Mouse (Mus musculus) urinary bladder, postnatal 14 days (tissue): Measurements from ENCODE around the gene Zfp618.
A peak's percentile ranks its signal among the peaks of the same experiment; 100 is the strongest.

ENCODE experiments used
- DNase-seq: peaks from one replicate; pipeline ENCODE4 v3.0.0; 2021; ENCODE audit warnings: low spot score

The Zfp618 gene

DNA sequence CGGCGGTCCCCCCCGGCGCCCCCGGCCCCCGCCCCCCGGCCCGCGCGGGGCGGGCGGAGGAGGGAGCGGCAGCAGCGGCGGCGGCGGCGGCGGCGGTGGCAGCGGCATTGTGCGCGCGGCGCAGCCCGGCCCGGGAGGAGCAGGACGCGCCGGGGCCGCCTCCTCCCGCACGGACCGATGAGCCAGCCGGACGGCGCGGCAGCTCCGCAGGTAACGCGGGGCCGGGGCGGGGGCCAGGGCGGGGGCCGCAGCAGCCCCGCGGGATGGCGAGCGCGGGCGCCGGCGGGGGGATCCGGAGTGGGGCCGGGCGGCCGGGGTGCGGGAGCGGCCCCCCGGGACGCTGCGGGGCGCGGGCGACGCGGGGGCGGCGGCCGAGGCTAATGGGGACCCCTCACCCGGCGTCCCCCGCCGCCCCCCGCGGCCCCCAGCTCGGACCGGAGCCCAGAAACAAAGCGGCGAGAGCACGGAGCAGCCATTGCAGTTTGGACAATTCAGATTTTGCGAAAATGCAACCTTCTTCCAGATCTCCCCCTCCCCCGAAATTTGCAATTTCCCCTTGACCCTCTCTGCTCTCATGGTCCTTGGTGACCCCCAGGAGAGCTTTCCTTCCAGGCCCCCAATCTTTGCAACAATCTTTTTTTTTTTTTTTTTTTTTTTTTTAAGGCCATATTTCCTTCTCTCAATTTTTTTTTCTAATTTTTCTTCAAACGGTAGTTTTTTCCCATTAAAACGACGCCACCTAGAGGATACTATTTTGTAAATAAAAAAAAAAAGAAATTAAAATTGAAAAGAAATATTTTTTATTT is at the start of gene Zfp618:
Zfp618 (plus strand) TSS at position 77 of the 806 bp plus-strand sequence.
- DNase-seq: peak; percentile 29

DNA sequence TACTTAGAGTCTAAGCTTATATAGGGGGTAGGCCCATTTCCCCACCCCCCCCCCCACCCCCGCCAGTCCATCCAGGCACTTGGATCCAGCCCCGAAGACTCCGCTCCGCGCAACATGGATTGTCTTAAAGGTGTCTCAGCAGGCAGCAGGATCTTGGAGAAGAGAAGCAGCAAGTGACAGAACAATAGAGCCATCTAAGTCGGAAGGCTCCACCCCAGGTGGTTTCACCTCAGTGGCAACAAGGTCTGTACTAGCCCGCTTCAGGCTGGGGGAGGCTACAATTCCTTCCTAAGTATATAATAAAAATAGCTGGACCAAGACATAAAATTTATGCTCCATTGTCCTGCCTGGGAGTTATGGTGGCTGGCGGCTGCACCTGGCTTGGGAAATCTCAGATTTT is 48.3 kb upstream of the Zfp618 start:
- DNase-seq: no peak

- DNase-seq: no peak
These were observed 31.6 kb upstream of the Zfp618 start for GRCm38 (mm10) chr4:62933798-62934197.

- DNase-seq: no peak
These were observed 29.7 kb upstream of the Zfp618 start for GRCm38 (mm10) chr4:62935589-62936218.

DNA sequence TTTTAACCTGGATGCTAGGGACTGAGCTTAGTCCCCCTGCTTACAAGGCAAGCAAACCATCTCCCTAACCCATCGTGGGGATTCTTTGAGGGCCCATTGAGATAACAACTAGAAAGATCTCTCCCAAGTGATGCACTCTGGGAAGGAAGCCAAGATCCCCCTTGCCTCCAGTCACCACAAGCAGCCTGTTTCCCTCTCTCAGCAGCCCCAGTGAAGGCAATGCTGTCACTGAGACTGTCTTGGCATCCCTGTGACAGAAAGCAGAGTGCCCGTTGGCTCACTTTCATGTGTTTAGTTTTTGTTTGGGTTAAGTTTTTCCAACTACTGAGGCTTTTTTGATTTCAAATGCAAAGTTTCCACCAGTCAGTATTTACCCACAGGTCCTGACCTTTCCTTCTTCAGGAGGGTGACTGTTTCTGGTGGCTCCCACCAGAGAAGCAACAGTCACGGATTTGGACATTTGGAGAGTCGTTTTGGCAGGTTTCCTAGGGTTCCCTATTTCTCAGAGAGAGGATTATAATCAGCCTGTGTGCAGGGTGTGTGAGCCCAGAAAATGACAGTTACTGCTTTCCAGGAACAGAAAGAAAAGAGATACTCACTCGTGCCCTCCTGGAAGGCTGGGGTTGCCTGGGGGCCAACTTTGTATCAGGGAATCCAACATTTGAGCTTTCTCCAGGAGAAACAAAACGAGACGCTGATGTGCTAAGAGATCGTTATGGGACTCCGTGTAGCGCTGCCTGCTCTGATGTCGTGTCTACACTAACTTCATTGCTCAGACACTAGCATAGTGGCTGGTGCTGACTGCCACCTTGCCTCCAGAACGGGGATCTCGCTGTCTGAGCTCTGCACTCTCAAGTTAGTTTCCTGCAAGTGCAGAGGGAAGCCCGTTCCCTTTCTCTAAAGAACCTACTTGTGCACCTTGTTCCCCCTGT is 23.1 kb upstream of the Zfp618 start:
- no peak for DNase-seq

- DNase-seq: peak; percentile 6
These were observed 21.0 kb upstream of the Zfp618 start for GRCm38 (mm10) chr4:62944326-62944879.

GRCm38 (mm10) chr4:62963806-62964205 is 1.6 kb upstream of the Zfp618 start:
- no peak for DNase-seq

DNA sequence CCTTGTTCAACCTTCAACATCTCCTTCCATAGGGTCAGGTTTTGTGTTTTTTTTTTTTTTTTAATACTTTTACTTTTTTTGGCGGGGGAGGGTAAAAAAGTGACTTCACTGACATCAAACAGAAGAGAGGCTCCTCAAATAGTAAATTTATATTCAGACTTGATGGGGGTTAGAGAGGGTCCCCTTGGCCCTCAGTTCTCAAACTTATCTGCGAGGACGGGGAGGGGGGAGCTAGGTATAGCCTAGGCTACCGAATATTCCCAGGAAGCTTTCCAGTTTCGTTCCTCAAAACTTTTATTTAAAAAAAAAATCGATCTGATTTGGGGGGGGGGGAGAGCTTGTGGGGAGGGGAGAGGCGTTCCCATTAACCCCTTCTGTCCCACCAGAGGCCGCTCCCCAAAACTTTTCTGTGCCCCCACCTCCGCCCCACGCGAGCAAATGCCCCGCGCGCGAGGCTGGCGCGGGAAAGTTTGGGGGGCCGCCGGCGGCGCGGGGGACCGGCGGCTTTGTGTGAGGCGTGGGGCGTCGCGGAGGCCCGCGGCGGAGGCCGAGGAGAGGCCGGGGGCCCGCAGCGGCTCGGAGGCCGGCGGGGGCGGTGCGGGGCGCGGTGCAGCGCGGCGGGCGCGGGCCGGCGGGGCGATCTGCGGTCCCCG is 403 bp upstream of the Zfp618 start:
- DNase-seq: no peak

DNA sequence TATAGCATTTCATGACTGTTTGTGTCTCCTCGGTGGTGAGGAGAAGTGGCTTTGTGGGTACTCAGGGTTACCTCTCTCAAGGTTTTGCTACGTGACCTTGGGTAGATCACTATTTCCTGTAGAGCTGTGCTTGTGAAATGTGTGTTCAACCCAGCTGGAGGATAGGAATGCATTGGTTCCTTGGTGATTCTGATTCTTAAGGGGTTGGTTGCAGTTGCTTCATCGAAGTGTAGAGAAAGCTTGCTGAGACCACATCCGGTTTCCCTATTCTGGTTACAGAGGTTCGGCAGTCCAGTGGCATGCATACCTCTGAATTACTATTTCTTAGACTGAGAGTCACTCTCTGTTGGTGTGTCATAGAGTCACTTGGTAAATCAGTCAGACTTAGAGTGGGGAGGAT is 4.2 kb downstream of the Zfp618 start:
- DNase-seq: no peak

DNA sequence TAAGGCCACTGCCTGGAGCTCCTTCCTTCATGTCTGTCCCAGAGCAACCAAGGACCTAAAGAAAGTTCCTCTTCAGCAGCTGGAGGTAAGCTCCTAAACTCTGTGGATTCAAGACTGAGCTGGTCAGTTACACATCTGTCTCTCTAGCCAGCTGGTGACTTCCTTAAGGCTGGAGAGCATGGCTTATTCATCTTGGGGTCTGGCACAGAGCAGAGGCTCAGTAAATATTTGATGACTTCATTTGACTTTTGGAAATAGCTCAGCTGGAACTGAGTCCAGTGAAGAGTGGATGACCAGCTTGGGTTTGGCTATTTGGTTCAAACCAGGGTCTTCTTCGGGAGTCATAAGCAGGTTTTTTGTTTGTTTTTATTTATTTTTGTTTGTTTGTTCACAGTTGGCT is 6.6 kb downstream of the Zfp618 start:
- DNase-seq: no peak

DNA sequence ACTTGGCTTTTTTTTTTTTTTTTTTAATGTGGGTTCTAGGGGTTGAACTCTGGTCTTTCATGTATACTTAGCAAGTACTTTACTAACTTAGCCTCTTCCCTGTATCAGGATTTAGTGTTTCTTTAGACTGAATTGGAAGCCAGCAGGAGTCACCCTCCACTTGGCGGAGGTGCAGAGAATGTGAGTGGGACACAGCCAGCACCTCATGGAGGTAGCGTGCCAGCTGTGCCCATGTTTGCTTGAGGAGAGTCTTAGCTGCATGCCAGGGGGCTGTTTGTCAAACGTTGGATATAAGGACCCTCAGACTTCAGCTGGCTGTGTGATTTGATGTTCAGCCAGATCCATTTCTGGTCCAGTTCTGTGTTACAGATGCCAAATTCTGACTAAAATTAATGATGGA is 7.7 kb downstream of the Zfp618 start:
- DNase-seq: no peak

DNA sequence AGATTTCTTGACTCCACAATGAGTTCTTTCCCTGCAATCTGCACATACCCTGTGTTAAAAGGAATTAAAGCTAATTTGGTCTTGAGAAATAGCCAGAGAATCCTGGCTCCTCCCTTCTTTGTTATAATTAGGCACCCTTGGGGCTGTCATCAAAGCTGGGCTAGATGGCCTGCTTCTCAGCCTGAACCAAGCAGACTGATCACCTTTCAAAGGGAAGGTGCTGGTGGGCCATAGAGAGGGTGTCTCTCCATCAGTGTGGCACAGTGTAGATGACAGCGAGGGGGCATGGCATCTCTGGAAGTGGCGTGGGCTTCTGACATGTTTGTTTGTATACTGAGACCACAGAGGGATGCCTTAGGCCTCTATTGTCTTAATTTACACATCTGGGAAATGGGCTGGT is 9.5 kb downstream of the Zfp618 start:
- DNase-seq: no peak

DNA sequence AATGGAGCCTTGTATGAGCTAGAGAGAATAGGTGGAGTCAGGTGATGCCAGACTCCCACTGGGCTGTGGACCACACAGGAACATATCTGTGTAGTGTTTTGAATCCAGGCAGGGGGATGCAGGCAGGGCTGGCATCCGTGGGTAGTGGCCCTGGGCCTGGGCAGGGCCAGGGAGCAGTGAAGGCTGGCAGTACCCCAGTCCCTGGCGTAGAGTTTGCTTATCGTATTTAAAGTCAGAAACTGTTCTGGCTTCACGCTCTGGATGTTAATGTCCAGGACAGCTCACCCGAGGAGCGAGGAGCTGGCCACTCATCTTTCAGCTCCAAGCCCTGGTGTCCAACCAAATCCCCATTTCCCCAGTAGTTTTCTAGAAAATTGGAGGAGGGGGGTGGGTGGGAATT is 10.2 kb downstream of the Zfp618 start:
- no peak for DNase-seq

DNA sequence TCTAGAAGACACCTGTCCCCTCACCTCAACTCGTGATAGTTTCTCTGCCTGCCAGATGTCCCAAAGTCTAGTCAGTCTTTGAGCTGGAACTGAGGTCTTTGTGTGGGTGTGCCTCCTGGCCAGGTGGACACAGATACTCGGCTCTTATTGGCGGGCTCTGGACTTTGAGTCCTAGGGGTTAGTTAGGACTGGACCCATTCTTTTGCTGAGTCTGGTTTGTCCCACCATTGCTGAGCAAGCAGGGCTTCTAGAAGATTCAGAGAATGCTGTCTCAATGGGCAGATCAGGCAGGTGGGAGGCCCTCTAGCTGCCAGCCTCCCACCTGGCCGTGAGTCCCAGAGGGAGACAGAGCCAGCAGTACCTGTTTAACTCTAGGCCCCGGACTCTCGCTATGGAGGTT is 12.1 kb downstream of the Zfp618 start:
- DNase-seq: no peak

- DNase-seq: no peak
These were observed 13.1 kb downstream of the Zfp618 start for GRCm38 (mm10) chr4:62978501-62978911.

DNA sequence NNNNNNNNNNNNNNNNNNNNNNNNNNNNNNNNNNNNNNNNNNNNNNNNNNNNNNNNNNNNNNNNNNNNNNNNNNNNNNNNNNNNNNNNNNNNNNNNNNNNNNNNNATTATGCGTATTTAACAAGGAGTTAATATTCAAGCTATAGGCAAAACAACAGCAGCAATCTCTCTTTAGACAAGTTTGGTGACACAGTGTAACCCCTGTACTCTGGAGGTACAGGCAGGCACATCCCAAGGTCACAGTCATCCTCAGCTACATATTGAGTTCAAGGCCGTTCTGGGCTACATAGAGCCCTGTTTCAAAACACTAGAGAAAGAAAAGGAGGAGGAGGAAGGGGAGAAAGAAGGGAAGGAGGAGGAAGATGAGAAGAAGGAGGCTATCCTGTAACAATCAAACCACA is 16.2 kb downstream of the Zfp618 start:
- DNase-seq: no peak

DNA sequence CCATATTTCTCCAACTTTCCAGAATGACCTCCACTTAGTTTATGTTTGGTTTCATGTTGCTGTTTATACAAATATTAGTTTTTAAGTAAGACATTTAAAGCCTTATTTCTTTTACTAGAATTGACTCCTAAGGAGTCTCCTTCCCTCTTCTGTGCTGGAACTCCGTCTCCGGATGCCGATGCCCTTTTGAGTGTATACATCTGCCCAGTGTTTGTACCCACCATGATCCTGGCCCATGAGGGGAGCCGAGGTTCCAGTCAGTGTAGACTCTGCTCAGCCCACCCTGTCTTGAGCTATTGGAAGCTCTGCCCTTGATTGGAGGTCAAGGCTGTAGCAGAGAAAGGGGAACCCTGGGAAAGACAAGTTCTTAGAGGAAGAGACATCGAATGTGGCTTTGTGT is 18.2 kb downstream of the Zfp618 start:
- no peak for DNase-seq

GRCm38 (mm10) chr4:62991336-62991735 is 26.0 kb downstream of the Zfp618 start:
- no peak for DNase-seq

- no peak for DNase-seq
These were observed 27.8 kb downstream of the Zfp618 start for GRCm38 (mm10) chr4:62993190-62993589.

DNA sequence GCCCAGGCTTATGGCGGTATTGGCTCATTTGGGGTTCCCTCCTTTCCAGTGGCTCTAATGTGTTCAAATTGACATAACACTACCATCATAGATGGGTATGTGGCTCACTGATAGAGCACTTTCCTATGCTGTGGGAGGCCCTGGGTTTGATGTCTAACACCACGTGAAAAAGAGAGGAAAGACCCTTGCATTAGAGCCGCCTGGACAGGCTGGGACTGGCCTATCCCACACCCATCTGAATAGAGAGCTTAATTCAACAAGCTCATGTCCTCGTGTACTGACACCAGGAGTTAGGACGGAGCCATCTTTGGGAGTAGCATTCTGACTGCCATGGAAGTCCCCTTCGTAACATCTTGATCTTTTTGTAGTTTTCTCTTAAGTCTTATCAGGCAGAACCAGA is 32.2 kb downstream of the Zfp618 start:
- no peak for DNase-seq

DNA sequence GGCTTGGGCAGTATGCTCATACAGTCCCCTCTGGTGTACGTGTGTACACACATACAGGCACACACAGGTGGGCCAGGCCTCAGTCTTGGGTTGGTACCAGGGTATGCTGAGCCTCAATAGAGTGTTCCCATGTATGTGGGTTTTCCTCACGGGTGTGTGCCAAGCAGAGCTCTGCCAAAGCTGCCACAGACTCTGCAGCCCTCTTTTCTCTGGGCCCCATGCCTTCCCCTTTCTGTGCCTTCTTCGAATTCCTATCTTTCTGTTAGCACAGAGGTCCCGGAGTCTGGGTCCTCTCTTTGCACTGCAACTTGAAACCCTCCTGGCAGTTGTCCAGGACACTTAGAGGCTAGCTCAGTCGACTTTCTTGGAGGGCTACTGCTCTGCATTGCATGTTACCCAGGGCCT is 33.1 kb downstream of the Zfp618 start:
- peak; percentile 60 for DNase-seq

- peak; percentile 35 for DNase-seq
These were observed 33.5 kb downstream of the Zfp618 start for GRCm38 (mm10) chr4:62998908-62999307.
